Mouse (Mus musculus): Measurements from ENCODE around the gene T. TPM values are rescaled to one million over a fixed set of nuclear protein-coding genes. Genes with fewer than 3 reads are reported as not detected.

Gene T
- polyA plus RNA-seq (2021; fragmentation: Nextera tagmentation) = not detected in 2 replicates
- long read RNA-seq, experiment 1 = 0 reads
- long read RNA-seq, experiment 2 = 0 reads

DNA sequence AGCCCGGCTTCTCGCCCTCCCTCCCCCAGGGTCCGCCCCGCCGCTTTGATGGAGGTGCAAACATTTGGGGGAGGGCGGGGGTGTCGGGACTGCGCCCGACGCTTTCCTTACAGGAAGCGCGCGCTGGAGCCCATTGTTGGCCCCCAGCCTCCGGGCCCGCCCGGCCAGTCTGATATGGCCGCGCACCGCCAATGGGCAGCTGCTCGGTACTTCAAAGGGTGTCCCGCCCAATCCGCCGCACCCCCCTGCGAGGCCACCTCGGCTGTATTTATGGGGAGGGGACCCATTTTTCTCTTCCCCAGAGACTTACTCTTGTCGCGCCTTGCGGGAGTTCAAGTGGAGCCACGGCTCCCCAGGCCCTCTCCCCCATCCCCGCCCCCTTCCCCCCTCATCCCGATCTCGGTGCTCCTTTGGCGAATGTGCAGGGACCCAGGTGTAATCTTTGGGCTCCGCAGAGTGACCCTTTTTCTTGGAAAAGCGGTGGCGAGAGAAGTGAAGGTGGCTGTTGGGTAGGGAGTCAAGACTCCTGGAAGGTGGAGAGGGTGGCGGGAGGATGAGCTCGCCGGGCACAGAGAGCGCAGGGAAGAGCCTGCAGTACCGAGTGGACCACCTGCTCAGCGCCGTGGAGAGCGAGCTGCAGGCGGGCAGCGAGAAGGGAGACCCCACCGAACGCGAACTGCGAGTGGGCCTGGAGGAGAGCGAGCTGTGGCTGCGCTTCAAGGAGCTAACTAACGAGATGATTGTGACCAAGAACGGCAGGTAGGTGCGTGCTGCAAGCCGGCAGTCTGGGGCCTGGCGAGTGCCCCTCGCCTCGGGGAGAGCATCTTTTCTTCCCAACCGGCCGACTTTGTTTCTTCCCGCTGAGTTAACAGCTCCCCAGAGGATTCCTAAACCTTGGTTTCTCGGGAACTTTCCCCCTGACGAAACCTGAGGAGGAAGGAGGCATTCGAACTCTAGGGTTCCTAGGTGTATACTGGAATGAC, at the start of gene T:
T (plus strand) TSS at position 446 of the 983 bp plus-strand sequence.

Other genes starting within 250 kb of the T start
- not detected in 2 replicates for gene Ccr6, start 198.4 kb upstream of the T start, polyA plus RNA-seq (2021; fragmentation: Nextera tagmentation)
- 640 and 708 TPM in 2 replicates for gene Mpc1, start 151.5 kb upstream of the T start, polyA plus RNA-seq (2021; fragmentation: Nextera tagmentation)
- 142 and 144 TPM in 2 replicates for gene Sft2d1, start 123.3 kb upstream of the T start, polyA plus RNA-seq (2021; fragmentation: Nextera tagmentation)
- 10.3 and 11.9 TPM in 2 replicates for gene Prr18, start 97.0 kb upstream of the T start, polyA plus RNA-seq (2021; fragmentation: Nextera tagmentation)
- 0.44 and 0.48 TPM in 2 replicates for gene T2, start 78.4 kb upstream of the T start, polyA plus RNA-seq (2021; fragmentation: Nextera tagmentation)
- gene Pde10a, start 90.9 kb downstream of the T start, polyA plus RNA-seq (2021; fragmentation: Nextera tagmentation) = 5.3 and 6.7 TPM in 2 replicates
- not detected in 2 replicates for gene Gm17087, start 132.5 kb downstream of the T start, polyA plus RNA-seq (2021; fragmentation: Nextera tagmentation)